Mouse (Mus musculus) thymus, postnatal 36 days (tissue): ENCODE measurements at regions not wholly inside any gene's neighbourhood (a gene's known extent, or its start where the extent isn't known, plus 50 kb on each side); places are given as distances from the start of the nearest gene placed in this dataset.

Source experiments
- DNase-seq, 2 experiments: peaks; one replicate each; pipeline ENCODE4 v3.0.0; 2022; ENCODE audit warnings: mixed read lengths in 2 of 2

DNA sequence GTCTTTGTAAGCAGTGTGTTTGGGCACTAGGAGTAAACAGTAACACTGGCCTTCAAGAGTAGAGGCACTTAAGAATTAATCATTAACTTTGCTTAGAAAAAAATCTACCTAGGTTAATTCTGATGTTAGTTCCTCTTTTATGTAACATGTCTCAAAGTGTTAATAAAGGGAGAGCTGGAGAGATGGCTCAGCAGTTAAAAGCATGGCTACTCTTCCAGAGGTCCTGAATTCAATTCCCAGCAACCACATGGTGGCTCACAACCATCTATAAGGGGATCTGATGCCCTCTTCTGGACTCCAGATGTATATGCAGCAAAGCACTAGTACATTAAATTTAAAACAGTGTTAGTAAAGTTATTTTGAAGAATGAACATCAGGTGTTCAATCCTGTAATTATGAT lies 195.9 kb upstream of the Mkln1 start:
- no peak for DNase-seq

DNA sequence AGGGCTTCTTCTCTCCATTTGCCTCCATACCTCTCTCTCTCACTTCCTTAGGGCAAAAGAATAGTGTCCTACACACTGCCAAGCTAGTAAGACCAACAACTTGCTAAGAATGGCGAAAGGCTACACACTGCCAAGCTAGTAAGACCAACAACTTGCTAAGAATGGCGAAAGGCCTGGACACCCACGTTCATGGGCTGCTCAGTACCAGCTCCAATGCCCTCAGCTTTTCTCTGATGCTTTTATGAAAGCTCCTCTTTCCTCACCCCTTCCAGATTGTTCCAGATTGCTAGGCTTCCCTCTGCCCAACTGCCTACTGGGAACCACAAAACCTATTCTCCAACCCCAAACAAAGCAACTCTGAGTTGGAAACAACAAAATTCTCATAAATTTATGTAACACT lies 194.1 kb upstream of the Mkln1 start:
- DNase-seq = no peak

DNA sequence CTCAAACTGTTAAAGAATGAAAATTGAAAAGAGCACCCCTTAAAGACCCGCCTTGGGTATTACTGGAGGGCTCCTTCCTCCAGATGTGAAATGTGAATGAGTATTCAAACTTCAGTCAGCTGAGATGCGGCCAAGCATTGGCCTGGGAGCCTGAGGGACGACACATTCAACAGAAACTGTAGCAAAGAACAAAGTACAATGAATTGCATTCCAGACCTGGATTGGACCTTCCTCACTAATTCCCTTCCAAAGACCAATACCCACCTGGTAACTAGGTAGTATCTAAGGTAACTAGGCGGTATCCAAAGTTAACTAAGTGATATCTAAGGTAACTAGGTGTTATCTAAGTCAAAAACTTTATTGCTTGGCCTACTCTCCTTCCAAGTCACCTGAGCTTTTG lies 193.7 kb upstream of the Mkln1 start:
- DNase-seq = no peak

DNA sequence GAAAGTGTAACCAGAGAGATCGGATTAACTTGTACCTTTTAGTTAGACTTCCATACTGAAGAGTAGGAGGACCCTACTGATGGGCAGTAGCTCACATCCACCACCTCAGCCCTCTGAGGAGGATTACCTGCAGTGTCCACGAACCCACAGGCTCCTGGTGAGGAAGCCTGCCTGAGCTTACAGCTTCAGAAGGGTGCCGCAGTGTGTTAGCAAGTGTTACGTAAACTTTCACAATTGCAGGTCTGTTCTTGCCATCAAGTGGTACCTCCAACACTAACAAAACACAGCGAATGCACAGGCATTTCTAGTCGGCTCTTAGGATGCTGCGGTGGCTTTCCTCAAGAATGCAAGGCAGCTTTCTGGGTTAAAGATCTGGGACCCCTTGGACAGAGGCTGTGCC lies 192.4 kb upstream of the Mkln1 start:
- no peak for DNase-seq

DNA sequence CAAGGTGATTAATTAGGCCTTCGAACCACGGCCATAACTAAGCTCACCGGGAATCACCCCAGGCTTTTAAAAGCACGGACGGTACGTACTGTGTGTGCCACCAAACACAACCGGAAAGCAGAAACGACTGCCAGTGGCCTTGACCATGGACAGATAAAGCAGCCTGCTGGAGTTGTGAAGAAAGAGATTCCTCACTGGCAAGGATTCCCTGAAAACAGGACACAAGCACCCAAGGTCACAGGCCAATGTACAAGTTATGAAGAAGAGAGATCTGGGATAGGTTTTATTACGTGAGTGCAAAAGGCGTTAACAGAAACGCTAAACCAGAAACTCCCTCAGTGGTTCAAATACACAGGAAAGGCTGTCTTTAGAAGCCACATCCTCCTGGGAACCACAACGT lies 191.3 kb upstream of the Mkln1 start:
- DNase-seq = no peak

DNA sequence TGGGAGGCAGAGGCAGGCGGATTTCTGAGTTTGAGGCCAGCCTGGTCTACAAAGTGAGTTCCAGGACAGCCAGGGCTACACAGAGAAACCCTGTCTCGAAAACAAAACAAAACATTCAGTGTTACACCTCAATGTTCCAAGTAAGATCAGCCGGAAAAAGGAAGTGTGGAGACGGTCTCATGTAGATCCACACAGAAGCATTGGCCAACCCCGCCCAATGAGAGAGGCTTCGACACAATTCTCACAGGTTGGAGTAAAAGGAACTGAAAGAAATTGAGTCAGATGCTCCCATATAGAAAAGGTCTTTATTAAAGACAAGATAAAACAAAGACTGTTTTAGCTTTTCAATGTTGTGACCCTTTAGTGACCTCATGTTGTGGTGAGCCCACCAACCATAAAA lies 190.3 kb upstream of the Mkln1 start:
- no peak for DNase-seq

DNA sequence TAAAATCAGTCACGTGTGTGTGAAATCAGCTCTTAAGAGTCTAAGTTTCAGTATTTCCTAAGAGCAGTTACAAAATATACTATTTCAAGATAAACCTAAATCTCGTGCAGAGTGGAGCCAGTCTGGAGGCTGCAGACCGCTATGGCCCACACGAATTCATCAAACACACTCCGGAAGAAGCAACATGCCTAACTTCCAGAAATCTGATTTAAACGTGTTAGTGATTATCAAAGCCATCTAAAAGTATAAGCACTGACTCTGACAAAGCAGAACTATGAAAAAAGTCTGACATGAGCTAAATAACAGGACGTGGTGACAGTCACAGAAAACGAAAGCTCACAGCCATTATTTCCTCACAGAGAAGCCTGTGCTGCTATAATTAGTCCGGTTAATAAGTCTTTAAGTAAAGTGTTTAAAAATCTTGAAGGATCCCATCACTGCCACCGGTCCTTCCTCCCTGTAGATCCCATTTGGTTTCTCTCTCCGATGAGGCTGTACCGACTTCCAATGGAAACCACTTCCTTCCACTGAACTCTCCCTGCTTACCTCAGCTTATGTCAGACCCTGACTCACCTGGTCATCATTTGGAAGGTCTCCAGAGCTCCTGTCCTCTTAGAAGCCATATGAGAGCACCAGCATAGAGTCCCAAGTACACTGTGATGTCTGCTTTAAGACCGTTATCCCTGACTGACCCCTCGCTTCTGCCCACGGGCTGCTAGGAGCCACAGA lies 189.0 kb upstream of the Mkln1 start:
- DNase-seq = no peak

DNA sequence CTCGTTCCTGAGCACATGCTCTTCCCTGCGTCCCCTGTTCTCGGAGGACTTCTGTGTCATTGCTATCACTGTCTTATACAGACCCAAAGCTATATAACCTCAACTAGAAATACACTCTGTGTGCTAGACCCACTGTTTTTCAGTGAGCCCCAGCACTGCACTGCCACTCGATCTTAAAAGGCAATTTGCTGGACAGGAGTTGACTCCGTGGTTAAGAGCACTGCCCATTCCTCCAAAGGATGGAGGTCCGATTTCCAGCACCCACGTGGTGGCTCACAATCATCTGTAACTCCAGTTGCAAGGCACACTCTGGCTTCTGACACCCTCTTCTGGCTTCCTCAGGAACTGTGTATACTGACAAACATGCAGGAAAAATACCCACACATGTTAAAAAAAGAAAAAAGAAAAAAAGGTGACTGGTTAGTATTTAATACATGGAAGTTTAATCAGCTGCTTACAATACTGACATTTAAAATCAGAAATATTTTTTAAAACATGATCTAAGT lies 188.3 kb upstream of the Mkln1 start:
- no peak for DNase-seq

DNA sequence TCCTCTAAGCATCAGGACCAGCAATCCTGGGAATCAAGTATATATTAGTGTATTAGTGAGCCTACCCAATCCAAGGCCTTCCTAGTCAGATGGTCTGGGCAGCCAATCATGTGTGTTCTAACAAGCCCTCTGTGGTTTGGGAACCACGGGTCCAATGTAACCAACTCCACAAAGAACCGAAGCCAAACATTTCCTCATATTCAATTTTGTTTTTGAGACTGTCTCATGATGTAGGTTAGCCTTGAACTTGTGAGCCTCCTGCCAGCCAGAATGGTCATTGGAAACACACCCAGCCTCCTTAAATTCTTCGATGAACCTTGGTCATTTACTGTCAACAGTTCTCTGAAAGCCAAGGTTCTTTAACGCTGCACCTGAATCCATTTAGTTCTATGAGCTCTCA lies 187.4 kb upstream of the Mkln1 start:
- DNase-seq = no peak

DNA sequence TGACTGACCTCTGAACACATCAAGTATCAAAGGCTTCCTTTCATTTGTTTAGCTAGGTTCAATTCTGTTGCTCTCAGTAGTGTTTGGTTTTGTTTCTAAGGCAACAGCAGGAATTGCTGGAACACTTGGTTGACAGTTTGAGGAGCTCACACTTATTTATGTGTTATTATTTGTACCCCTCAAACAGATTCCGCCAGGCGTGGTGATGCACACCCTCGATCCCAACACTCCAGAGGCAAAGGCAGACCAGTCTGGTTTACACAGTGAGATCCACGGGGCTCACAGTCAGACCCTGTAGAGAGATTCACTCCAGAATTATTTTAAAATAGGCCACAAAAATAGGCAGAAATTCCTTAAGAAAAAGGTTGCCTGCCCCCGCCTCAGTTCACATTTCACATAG lies 186.9 kb upstream of the Mkln1 start:
- no peak for DNase-seq

DNA sequence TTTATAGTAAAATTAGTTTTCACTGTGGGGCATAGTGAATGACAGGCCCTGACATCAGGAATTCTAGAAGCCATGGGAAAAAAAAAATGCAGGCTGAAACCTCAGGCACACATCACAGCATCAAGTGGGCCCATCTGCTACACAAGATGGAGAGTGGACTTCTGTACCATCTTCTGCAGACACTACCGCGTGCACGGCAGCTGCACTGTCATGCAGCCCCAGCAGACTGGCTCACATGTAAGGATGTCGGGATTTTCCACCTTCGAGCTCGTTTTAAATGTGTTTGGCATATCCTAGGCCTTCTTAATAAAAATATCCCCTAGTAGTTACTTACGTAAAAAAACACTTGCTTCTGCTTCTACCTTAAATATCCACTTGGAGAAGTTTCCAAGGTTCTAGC lies 186.5 kb upstream of the Mkln1 start:
- no peak for DNase-seq

DNA sequence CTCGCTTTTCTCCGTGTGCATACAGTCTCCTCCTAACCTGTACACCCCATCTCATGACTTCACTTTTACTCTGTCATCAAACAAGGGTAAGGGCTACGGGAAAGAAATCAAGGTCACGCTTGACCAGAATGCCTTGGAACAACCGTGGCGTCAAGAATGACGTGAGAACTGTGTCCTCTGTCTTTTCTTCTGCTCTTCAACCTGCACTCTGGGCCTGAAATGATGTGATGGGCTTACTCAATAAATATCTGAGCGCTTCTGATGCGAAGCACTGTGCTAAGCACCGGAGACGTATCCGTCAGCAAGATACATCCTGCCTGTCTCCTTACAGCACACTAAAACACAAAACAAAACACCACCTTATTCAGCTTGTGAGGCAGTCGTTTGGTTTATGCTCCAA lies 185.8 kb upstream of the Mkln1 start:
- DNase-seq = no peak

DNA sequence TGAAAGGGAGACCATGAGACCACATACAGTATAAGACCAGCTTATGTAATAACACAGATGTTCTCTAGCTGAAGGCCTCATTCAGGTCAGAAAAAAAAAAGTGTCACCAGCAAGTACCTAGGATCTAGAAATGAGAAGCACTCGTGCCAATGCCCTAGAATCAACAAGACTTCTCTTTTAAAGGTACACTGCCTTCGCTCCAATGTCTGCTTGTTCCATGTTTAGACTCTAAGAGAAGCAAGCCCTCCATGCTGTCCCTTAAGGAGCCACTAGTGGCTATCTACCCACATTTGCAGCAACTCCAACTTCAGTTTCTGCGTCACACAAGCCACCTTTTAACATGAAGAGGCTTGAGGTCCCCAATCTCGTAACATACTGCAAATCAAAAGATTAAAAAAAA lies 185.4 kb upstream of the Mkln1 start:
- DNase-seq = no peak

DNA sequence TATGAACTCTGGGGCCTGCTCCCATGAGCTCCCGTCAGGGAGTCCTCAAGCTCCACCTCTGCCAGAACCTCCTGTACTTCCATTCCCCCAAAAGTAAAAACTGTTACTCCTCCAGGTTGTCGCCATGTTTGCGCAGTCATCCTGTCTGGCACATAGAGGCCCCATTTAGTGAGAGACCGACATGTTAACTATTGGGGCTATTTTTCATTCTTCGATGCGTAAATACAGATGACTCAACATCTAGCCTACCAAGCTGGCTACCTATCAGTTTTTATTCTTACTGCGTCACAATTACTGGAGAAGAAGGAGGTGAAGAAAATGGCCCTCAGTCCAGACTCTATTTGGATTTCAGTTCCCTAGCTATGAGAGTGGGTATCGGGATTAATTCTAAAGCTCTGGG lies 182.9 kb upstream of the Mkln1 start:
- DNase-seq = no peak

DNA sequence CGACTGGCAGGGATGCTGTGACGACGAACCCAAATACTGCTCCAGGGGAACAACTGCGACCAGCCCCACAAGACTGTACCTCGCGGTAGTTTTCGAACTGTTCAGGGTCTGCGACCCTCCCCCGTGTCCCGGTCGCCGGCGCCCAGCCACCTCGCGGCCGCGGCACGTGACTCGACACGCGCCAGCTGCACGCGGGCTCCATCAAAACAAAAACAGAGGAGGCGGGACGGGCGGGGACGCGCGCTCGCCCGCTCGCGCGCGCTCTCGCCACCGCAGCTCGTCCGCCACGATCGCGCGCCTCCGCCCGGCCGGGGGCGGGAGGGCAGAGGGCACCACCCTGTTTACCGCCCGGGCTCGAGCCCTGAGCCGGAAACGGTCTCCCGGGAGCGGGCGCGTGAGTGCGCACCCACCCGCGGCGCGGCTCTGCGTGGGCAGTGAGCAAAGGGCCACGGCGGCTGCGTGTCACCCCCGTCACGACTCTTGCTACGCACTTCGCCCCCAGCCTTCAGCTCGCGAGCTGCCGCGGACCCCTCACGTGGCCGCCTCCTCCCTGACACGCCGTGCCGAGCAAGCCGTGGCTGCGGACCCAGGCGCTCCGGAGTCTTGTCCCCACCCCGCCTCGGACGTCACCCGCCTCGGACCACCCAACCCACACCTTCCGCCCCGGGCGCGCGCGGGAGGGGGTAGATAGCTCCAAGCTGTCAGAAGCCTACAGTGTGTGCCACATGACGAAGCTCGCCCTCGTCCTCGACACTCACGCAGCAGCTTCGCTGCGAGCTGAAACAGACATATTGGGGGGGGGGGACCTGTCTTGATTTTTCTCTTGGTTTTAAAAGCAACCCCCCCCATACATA lies 182.1 kb upstream of the Mkln1 start:
- peak; percentile 79 to 85 for DNase-seq

DNA sequence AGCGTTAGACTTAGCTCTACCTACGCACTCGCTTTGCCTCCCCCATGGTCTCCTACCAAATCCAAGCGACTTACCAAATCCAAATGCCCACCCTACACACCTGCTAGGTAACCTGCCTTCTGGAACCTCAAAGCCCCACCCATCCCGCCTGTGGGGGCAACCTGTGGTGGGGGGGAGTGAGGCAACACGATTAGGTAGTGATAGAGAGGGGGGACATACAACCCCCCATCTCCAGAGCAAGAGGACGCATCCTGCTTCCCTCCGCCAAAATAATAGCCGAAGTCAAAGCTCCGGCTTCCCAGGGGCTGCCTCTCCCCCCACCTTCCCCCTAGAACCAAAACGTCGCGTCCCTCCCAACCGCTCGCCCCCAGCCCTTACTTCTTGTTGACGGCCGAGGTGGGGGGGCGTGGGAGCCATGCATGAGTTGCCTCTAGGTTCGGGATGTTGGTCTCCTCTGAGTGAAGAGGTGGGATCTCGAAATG lies 181.4 kb upstream of the Mkln1 start:
- DNase-seq = peak; percentile 35 to 56

DNA sequence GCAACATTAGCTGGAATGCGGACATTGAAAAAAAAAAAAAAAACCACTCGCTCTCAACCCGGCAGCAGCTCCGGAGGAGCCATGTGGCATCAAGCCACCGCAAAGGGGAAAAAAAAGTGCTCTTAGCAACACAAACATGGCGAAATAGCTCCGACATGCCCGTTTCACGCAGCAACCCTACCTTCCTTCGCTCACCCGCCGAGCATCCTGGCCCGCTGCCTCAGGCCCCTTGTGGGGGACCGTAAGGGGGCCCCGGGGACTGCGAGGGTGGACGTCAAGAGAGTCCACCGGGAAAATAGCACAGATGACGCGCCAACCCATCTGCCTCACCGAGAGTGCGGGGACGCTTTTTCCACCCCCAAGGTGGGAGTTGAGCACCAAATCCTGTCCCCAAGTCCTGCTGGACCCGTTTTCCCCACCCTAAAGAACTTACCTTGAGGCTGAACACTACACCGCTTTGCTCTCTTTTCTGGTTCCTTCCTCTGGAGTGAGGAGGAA lies 180.8 kb upstream of the Mkln1 start:
- DNase-seq = peak in 1 of 2 experiments; percentile 38

DNA sequence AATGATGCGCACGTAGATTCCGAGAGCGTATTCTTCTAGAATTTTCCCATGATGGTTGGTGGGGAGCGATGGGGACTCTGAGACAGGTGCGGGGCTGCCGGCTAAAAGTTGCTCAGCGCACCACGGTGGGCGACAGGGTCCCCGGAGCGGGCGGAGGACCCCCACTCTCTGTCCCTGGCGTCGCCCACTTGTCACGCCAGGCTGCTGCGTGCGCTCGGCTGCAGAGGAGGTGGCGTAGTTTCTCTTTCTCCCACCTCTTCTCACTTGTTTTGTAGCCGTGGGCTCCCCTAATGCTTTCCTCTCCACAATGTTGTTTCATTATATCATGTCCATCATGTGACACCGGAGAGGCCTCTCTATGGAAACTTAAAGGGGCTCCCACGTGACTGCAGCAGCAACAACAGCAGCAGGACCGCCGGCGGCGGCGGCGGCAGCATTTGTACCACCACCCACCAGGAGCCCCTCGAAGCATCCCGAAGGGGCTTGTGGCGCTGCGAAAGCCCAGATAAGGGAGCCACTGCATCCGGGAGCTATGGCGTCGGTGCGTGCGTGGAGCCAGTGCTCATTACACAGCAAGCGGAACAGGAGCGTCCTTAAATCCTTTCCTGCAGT lies 180.3 kb upstream of the Mkln1 start:
- DNase-seq = peak; percentile 42 to 44

DNA sequence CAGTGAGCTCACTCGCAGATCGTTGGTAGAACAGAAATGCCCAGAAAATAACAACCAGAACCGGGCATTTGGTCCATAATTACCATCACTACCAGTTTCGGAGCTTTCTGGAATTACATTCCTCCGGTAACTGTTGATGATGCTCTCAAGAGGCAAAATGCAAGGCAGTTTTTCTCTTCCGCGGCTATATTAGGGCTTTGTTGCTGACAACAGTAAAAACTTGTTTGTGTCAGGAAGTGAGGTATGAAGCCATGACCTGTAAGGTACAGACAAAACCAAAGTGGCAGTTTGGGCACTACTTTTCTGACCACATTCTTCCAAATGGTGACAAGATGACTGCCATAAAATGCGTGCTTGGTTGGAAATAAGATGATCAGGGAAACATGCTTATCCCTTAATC lies 179.7 kb upstream of the Mkln1 start:
- no peak for DNase-seq

DNA sequence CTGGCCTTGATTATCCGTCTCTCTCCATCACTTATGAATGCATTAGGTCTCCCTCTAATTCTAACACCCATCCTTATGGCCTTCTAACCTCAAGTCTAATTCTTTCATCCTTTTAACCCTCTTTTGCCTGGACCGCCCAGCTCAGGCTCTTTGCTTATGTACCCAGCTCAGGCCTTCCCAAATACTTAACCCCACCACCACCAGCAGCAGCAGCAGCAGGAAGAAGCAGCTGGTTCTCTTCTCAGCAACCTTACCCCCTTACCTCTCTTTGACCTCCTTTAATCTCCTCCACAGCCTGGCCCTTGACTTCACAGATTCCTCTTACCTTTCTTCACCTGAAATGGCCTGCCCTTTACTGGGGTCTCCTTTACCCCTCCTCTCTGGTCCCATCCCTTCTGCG lies 178.8 kb upstream of the Mkln1 start:
- no peak for DNase-seq

DNA sequence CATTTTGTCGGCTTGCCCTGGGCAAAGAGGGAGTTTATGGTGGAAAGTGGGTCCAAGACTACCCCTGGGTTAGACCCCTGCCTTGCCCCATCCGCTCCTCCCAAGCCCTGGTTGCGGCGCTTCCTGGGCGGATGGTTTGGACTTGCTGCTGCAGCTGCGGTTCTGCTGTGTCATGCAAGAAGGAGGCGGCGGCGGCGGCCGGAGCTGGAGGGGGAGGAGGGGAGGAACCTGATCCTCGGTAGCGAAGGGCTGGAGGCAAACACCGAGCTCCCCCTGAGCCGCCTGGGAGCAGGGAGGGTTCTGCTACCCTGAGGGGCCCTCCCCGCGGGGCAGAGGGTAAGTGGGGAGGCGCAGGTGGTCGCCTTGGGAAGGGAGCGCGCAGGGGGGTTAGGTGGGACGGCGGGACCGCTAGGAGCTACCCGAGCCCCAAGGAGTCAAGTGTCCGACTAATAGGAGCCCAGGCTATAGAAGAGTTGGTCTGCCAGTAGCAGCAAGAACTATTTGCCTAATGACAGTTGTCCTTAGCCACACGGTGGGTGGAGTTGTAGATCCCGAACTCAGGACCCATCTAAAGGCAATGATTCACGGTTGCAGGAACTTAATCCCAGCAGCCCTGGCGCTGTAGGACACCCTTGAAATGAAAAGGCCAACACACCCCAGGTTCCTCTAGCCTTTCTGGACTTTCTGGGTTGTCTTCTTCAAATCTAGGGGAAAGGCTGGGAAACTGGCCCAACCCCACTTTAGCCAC lies 178.2 kb upstream of the Mkln1 start:
- peak; percentile 51 to 65 for DNase-seq

DNA sequence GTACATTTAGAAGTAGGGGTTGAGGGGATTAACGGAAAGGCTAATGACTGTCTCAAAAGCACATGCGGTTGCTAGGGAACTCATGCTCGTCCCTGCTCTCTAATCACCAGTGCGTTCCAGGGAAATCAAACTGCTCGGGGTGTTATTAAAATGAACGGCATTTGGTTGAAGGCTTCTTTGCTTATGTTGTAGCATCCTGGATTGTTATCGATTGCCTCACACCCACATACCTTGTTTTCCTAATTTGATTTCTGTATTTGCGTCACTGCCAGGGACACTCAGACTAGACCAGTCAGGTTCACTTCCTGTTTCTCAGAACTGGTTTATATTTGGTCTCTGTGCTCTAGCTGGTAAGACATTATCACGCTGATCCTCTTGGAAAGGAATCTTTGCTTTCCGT lies 177.0 kb upstream of the Mkln1 start:
- DNase-seq = no peak
